Mouse (Mus musculus) MN1 (cell line): ENCODE data around the gene Snx11.
"Not testable (repeated sequence)": the region's sequence is repeated elsewhere in the genome, so short reads cannot be mapped to it uniquely, and the experiment has no call there.

Experiments used
- DNase-seq: peaks from one replicate; pipeline ENCODE4 v3.0.0-alpha.2; 2016; ENCODE audit warnings: low spot score

Gene Snx11

DNA sequence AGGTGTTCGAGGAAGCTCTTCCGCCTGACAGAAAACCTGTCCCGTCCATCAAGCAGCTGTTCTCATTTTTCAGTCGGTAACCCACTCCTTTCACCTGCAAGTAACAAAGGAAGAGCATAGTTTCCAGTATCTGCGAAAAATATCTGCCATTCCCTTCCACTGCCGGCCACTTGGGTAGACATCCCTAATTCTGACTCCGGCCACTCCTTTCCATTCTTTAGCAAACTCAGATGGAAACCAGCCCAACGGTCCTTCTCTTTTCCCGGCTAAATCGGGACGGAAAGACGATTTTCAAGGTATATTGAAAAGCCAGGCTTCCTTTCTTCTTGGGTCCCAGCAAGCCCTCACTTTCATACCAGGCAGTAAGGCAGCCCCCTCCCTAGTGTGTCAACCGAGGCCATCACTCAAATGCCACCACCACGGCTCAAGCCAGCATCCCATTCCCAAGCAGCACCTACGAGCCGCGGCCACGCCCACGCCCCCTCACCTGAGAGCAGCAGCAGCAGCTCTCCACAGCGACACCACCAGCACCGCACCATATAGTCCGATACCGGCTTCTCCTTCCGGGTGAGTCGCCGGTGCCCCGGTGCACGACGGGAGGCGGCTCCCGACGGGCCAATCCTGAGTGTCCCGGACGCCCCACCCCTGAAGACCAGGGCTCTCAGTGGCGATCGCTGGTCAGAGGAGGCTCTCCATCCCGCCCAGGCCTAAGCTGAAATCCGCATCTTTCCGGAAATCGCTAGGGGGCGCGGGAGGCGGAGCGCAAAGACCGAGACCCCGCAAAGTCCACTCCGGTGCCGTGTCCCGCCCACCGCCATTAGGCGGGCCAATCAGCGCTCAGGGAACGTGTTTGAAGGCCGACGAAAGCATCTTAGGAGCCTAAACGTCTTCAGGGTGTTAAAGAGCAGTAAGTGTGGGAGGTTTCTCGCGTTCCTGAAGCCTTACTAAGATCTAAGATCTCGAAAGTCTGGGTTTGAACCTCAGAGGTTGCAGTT is at the start of gene Snx11:
Snx11 (minus strand) TSS at position 592 of the 995 bp plus-strand sequence.
- peak; percentile 98 for DNase-seq

DNA sequence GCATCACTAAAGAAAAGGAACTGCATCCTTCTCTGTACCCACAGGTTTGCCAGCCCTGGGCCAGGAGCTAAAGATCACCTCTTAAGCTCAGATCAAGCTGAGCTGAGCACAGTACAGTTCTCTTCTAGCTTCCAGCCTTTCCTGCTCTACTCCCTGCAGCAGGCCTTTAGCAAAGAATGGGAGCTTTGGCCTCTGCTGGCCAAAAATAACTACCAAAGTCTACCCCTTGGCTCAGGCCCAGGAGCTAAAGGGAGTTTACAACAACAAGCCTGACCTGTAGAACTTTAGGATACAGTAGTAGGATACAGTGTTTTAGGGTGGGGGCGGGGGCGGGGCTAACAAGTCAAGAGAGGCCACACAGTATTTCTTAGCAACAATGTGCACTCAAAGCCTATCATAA is 49.1 kb upstream of the Snx11 start:
- no peak for DNase-seq

- peak; percentile 92 for DNase-seq
Observed at GRCm38 (mm10) chr11:96824783-96825495, 47.6 kb upstream of the Snx11 start.

DNA sequence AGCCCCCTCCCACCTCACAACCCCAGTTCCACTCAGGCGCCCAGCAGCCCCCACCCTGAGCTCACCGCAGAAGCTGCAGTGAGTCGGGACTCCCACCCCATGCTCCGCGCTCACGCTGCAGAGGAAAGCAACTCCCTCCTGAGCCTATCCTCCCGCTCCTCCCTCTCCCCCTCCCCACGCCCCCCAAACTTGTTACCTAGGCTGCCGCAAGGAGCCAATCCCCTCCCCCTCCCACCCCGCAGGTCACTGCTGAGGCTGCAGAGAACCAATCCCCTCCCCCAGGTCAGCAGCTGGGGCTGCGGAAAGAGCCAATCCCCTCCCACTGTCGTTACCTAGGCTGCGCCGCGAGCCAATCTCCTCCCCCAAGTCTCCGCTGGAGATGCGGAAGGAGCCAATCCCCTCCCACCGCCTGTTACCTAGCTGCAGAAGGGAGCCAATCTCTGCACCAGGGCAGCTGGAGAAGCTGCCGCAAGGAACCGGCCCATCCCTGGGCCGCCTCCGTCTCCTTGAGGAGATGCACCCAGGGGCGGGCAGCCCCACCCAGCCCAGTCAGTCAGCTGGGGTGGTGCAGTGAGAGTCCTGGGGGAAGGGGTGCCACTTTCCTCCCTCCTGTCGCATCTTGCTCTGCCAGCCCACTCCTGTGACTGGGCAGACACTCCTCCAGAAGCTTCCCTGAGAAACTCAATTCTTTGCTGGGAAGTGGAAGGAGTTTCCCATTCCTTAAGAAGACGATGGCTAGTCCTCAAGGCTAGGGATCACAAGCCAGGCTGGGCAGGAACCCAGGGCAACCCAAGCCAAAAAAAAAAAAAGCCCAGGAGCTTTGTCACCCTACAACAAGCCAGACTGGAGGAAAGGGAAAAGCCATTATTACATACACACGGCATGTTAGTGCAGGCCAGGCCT is 46.8 kb upstream of the Snx11 start:
- DNase-seq: peak; percentile 96

- no peak for DNase-seq
Observed at GRCm38 (mm10) chr11:96823471-96823837, 46.1 kb upstream of the Snx11 start.

DNA sequence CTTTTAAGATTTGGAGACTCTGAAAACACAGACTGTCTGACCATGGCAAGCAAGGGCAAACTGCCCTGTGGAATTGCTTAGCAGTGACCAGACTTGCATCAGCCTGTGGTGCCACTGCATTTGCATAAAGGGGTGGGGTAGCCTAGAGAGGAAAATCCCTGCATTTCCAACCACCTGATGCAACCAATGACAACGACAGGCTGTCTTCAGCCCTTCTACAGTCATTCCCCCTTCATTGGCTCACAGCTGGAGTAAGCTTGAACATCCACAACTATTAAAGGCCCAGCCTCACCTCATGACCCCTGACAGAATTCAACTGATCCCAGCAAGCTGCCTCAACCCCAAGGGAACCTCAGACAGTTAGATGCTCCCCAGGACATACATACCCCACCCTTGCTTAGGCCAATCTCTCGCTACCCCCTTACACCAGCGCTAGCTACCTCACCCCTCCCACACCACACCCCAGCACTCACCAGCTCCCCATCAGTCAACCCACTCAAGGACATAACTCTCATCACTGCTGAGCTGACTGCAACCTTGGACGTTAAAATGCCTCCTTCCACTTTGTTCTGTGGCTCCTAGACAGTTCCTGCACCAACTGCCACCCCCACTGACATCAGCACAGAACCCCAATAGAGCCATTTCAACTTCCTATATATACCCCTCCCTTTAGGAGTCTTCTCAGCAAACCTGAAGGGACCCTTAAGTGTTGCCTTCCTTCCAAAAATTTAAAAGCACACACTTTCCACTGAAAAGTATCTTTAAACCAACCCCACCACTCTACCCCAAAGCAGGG is 45.5 kb upstream of the Snx11 start:
- peak; percentile 94 for DNase-seq

GRCm38 (mm10) chr11:96821956-96822355 is 44.6 kb upstream of the Snx11 start:
- DNase-seq: peak; percentile 20

DNA sequence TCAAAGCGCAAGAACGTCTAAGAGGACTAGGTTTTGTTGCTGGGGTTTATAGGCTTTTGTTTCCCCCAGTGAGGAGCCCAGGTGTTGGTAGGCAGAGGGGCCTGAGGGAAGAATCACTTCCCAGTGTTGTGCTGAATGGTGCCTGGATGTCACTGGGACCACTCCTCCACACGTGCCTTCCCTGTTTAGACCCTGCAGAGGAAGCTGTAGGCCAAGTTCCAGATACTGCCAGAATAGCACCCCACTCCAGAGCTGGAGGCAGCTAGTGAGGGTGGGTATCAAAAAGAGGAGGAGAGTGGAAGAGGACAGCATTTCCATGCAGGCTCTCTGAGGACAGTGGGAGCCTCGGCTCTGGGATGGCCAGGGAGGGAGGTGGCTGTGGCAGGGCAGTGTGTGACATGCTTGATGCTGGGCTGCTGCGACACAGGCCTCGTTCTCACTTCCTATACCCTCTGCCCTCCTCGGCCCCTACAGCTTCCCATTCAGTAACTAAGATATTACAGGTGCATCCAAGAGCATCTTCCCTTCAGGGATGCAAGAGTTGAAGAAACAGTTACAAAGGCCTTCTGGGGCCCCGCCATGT is 40.9 kb upstream of the Snx11 start:
- DNase-seq: no peak

DNA sequence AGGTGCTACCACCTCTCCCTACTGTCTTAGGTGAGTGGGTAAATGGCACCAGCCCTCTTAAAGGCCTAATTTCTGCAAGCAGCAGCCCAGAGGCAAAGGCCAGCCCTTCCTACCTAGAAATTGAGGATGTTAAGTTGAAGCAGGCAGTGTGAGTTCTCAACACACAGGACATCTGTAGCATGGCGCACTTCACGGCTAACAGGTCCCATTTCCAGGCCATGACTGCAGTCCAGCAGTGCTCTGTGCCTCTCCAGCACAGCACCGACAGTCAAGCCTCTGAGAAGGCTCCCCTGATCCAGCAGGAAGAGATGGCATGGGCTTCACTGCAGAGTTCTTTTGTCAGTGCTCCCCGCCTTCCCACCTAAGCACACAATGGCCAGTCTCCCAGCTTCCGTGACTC is 39.6 kb upstream of the Snx11 start:
- no peak for DNase-seq

DNA sequence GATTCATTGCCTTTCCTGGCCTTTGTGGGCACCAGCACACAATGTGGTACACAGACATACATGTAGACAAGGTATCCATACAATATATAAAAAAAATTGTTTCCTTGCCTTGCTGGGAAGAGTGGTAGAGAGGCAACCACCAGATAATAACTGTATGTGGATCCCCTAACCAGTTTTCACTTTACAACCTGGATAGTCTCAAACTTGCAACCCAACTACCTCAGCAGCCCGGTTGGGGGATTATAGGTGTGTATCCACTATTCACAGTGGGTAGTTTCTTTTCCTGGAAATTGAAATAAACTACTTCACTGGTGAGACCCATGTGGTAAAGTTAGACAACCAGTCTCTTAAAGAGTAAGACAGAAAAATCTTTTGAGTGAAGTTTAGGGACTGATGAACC is 39.1 kb upstream of the Snx11 start:
- no peak for DNase-seq

DNA sequence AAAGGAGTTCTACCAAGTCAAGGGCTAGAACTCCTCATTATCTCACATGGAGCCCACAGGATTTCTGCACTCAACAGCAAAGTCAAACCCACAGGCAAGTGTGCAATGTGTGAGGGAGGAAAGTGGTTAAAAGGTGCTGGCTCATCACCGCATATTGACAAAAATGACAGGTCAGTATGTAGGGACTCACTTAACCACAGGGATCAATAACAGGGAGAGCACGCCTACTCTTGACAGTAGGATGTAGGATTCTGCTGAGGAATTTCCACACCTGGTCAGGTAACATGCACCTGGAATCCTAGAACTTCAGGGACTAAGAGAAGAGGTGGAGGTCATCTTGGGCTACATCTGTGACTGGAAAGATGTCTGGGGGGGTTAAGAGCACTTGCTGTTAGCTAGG is 38.5 kb upstream of the Snx11 start:
- DNase-seq: no peak

DNA sequence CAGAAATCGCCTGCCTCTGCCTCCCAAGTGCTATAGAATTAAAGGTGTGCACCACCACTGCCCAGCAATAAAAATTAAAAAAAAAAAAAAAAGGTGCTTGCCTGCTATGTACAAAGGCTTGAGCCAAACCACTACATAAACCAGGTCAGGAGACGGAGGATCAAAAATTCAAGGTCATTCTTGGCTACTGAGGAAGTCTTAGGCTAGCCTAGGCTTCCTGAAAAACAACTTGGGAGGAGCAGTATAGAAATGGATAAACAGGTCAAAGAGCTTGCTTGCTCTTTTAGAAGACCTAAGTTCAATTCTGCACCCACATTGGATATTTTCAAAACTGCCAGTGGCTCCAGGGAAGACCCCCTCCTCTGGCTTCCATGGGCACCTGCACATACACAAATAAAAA is 37.1 kb upstream of the Snx11 start:
- no peak for DNase-seq

GRCm38 (mm10) chr11:96813920-96814319 is 36.6 kb upstream of the Snx11 start:
- DNase-seq: no peak

GRCm38 (mm10) chr11:96813455-96813854 is 36.1 kb upstream of the Snx11 start:
- no peak for DNase-seq

- DNase-seq: not testable (repeated sequence)
Observed at GRCm38 (mm10) chr11:96811188-96811587, 33.8 kb upstream of the Snx11 start.

GRCm38 (mm10) chr11:96809562-96810235 is 32.3 kb upstream of the Snx11 start:
- no peak for DNase-seq

DNA sequence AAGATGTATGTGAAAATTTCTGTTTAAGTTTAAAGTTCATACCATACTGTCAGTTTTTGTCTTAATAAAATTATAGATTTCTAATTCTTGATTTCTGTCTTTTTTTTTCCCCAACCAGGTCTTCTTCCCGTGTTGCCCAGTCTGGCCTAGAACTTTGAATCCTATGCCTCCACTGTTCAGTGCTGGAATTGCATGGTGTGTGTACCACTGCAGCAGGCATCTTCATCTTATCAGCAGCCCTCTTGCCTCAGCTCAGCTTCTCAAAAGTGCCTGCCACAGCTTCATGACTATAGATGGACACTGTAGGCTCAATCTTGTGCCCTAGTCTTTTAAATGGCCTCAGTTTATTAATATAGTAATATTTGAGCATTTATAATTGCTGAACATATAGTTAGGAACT is 30.7 kb upstream of the Snx11 start:
- peak; percentile 20 for DNase-seq

DNA sequence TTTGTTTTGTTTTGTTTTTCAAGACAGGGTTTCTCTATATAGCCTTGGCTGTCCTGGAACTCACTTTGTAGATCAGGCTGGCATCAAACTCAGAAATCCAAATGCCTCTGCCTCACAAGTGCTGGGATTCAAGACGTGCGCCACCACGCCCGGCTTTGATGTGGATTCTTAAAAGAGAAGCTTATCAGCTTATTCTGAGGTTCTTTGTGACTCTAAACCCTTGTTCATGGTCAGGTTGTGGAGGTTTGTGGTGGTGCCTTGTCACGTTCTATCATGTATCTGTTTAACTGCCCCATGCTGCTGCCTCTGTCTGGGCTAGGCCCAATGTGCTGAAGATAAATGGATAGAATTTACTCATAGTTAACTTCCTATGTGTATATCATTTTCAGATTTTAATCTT is 28.2 kb upstream of the Snx11 start:
- no peak for DNase-seq

- no peak for DNase-seq
Observed at GRCm38 (mm10) chr11:96799511-96799910, 22.2 kb upstream of the Snx11 start.

- peak; percentile 47 for DNase-seq
Observed at GRCm38 (mm10) chr11:96796586-96796985, 19.2 kb upstream of the Snx11 start.
